Mouse (Mus musculus) erythroblast, embryonic 14.5 days (primary cell): ENCODE measurements around the gene Bcr. TPM values are rescaled to one million over a fixed set of nuclear protein-coding genes. Genes with fewer than 3 reads are reported as not detected.

Experiments
- H3K27me3 ChIP-seq: 2 replicates; pipeline ENCODE4 v1.6.1; 2012; ENCODE audit warnings: inconsistent platforms; ENCODE audit not compliant: control insufficient read depth
- H3K36me3 ChIP-seq: 2 replicates; pipeline ENCODE4 v1.6.1; 2012; ENCODE audit warnings: mild to moderate bottlenecking, inconsistent platforms; ENCODE audit not compliant: control insufficient read depth
- H3K4me1 ChIP-seq: 2 replicates; pipeline ENCODE4 v1.6.1; 2012; ENCODE audit warnings: inconsistent platforms; ENCODE audit not compliant: control insufficient read depth
- H3K4me3 ChIP-seq: replicated peaks from 2 replicates; pipeline ENCODE3; 2012; ENCODE audit warnings: moderate library complexity, mild to moderate bottlenecking, inconsistent platforms
- H3K9me3 ChIP-seq: 2 replicates; pipeline ENCODE4 v1.6.1; 2012; ENCODE audit warnings: low read length, inconsistent platforms, mixed read lengths; ENCODE audit not compliant: control insufficient read depth
- GATA1 ChIP-seq: IDR thresholded peaks from 2 replicates; pipeline ENCODE4 v1.6.1; 2012; ENCODE audit warnings: low read length, inconsistent platforms, mixed read lengths
- TAL1 ChIP-seq: IDR thresholded peaks from 3 replicates; pipeline ENCODE4 v1.6.1; 2012; ENCODE audit warnings: low read length, inconsistent platforms, mixed read lengths
- polyA plus RNA-seq: library from polyadenylated mRNA; stranded (reverse); fragments of >175 nt; gene quantifications from 2 replicates; pipeline ENCODE4 v1.2.3, GENCODE M21; 2012

Gene Bcr
- polyA plus RNA-seq, 1 experiment = 0.11 TPM

DNA sequence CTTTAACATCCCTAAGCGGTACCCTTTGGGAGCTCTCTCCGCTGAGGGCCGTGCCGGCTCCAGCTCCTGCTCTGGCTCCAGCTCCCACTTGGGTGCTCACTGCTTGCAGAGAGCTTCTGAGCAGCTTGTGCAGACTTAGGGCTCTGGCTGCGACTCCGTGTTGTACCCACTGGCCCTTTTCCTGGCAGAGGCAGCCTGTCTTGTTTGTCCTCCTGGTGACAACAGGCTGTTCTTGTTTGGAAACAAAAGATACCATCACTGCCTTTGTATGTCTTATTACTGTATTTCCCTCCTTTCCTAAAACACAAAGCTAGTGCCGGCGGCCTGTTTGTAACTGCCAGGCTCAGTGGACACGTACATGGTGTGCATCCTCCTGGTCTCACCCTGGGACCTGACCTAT lies 53.2 kb downstream of the Bcr start:
- Histone ChIP-seq H3K4me3 (no peak overlapping the region), H3K36me3 (no peaks in the 10 kb centered on the region), H3K27me3 (no peaks in the 10 kb centered on the region), H3K4me1 (no peaks in the 10 kb centered on the region), H3K9me3 (no peaks in the 10 kb centered on the region)
- TF ChIP-seq TAL1 (no peak), GATA1 (no peak)

DNA sequence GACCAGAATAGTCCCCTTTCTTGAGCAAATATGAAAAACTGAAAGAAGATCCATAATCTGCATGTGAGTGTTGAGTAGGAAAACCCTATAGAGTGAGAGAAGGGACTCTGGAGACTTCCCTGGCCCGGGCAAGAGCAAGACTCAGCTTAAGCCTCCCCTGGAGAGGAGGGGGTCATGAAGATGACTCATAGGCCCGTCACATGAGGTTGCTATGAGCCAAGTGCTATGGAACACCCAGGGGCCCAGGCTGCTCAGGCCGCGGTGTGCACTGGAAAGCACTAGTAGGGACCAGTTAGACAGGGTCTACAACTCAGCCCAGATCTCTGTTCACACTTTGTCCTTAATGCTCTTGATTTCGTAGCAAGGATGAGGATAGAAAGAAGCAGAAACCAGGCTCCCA lies 54.8 kb downstream of the Bcr start:
- TF ChIP-seq TAL1 (no peak), GATA1 (no peak)
- no peaks in the 10 kb centered on the region for H3K27me3 ChIP-seq
- no peaks in the 10 kb centered on the region for H3K4me1 ChIP-seq
- H3K9me3 ChIP-seq = no peaks in the 10 kb centered on the region
- no peak overlapping the region for H3K4me3 ChIP-seq
- H3K36me3 ChIP-seq = no peaks in the 10 kb centered on the region

DNA sequence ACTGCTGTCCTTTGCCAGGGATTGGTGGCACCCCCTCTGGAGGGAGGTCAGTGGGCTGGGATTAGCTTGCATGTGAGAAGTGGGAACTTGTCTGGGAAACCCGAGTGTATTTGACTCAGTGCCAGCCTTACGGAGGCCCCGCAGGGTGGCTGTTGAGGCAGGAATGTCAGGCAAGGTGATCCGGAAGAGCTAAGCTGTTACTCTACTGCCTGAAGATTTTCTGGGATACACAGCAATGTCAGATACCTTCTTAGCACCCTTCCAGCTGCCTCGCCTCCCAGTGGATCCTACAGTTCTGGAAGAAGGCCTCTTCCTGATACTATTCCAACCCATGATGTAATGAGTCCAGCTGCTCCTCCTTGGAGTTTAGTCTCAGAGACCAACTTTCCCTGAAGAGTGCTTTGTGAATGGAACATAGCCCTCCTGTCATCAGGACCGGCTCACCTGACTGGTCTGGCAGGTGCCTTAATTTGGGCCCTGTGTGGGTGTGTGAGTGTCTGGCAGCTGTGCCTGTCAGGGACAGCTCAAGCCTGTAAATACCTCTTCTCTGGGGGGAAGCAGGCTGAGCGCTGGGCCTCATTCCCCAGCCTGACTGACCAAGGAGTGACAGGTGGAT lies 56.6 kb downstream of the Bcr start:
- no peaks in the 10 kb centered on the region for H3K27me3 ChIP-seq
- TF ChIP-seq TAL1 = no peak
- TF ChIP-seq GATA1 = no peak
- H3K9me3 ChIP-seq = no peaks in the 10 kb centered on the region
- no peak overlapping the region for H3K4me3 ChIP-seq
- no peaks in the 10 kb centered on the region for H3K4me1 ChIP-seq
- H3K36me3 ChIP-seq = no peaks in the 10 kb centered on the region

DNA sequence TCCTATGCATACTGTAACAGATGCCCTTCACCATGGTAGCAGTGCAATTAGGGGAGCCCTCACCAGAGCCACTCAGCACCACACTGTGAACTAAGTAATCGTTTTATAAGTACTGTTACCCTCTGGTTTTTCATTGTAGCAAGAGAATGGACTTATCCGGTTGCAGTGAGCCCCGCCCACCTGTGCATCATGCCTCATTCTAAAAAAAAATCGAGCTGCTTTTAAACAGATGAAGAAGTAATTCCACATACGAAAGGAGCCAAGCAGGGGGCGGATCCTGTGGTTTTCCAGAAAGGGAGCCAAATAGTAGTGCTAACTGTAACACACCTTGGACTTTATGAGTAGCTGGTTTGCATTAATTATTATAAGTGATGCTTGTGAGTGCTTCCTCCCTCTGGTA lies 58.1 kb downstream of the Bcr start:
- Histone ChIP-seq H3K4me1 (no peaks in the 10 kb centered on the region), H3K9me3 (no peaks in the 10 kb centered on the region), H3K36me3 (no peaks in the 10 kb centered on the region), H3K27me3 (no peaks in the 10 kb centered on the region), H3K4me3 (no peak overlapping the region)
- TF ChIP-seq GATA1 = no peak
- no peak for TF ChIP-seq TAL1

DNA sequence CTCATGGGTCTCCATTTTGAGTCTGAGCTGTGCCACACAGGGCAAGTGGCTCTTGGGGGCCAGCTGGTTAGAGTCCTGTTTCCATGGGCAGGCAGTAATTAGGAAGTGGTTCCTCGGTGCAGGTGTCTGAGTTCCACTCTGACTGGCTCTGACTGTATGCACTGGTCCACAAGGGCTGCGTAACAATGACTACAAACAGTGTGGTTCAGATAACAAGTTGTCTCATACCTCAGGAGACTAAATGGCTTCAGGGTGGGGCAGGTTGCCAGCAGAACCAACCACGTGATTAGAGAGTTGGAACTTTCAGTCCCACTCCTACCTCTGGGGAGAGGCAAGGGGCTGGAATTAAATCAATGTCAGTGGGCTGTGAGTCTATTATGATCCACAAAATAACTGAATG lies 59.0 kb downstream of the Bcr start:
- Histone ChIP-seq H3K4me3 (no peak overlapping the region), H3K4me1 (no peaks in the 10 kb centered on the region), H3K36me3 (no peaks in the 10 kb centered on the region), H3K9me3 (no peaks in the 10 kb centered on the region), H3K27me3 (no peaks in the 10 kb centered on the region)
- no peak for TF ChIP-seq TAL1
- TF ChIP-seq GATA1 = no peak

DNA sequence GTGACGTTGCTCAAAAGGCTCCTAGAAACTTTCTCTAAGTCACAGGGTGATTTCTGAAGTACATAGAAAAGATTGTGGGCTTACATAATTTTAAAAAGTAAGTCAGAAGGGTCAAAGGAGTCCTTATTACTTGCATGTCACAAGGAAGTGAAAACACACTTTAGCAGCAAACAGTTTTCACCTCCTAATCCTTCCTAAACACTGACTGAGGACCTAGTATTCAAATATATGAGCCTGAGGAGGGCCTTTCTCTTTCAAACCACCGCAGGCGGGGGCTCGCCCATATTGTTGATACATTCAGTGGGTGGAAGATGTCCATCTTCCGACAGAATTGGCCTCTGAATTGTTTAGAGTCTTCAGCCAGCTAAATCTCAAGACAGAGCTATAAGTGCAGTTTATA lies 59.8 kb downstream of the Bcr start:
- TF ChIP-seq GATA1 (no peak), TAL1 (no peak)
- no peaks in the 10 kb centered on the region for H3K4me1 ChIP-seq
- no peaks in the 10 kb centered on the region for H3K9me3 ChIP-seq
- no peaks in the 10 kb centered on the region for H3K27me3 ChIP-seq
- H3K36me3 ChIP-seq = no peaks in the 10 kb centered on the region
- H3K4me3 ChIP-seq = no peak overlapping the region

DNA sequence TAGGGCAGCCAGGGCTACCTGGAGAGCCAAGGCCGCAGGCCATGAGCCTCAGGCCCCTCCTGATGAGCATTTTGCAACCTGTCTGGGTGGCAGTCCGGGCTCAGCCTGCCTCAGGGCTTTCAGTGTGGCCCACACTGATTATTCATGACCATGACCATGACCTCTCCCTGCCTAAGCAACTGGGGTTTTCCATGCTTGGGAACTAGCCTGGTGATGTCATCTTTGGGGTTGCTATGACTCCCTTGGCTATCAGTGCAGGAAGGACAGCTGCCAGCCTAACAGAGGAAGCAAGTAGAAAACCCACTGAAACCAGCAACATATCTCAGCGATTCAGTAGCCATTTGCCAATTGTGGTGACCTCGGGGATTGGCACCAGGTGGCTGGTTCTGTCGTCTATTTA lies 60.6 kb downstream of the Bcr start:
- TF ChIP-seq GATA1 (no peak), TAL1 (no peak)
- no peaks in the 10 kb centered on the region for H3K4me1 ChIP-seq
- H3K4me3 ChIP-seq = no peak overlapping the region
- no peaks in the 10 kb centered on the region for H3K27me3 ChIP-seq
- no peaks in the 10 kb centered on the region for H3K9me3 ChIP-seq
- no peaks in the 10 kb centered on the region for H3K36me3 ChIP-seq

DNA sequence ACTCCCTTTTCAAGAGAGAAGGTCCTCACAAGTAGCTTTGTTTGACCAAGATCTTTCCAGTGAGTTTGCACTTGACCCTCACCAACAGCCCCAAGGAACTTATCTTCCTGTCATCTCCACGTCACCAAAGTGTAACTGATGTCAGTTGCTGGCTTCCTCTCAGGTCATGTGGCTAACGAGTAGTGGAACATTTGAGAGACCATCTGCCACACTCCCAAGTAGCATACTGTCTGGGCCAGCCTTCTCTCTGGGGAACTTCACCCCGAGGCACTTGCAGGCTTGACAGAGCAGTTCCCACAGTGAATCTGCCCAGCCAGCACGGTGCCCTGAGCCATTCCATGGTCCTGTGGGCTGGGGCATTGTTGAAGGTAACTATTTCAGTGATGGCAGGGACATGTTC lies 65.2 kb downstream of the Bcr start:
- no peaks in the 10 kb centered on the region for H3K9me3 ChIP-seq
- TF ChIP-seq GATA1 = no peak
- TF ChIP-seq TAL1 = no peak
- no peaks in the 10 kb centered on the region; the same call in 1 of the 2 replicates for H3K36me3 ChIP-seq
- H3K4me3 ChIP-seq = no peak overlapping the region
- H3K4me1 ChIP-seq = no peaks in the 10 kb centered on the region
- no peaks in the 10 kb centered on the region for H3K27me3 ChIP-seq

DNA sequence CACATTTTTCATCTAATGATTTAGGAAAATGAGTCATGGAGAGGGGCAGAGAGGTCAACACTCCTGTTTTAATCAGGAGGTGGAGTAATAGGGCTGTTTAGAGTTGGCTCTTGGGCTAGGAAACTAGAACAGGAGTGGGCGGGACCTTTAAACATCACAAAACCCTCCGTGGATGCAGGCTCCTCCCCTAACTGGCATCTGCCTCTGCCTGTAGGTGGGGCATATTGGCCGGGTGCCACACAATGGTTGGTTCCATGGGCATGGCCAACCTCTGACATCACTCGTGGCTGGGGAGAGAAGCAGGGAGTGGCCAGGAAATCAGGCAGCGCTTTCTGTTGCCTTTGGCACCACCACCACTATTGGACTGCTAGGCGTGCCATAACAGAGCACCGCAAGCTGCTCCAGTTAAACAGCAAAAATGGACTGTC lies 68.9 kb downstream of the Bcr start:
- H3K36me3 ChIP-seq = no peaks in the 10 kb centered on the region; the same call in 1 of the 2 replicates
- H3K9me3 ChIP-seq = no peaks in the 10 kb centered on the region
- no peak overlapping the region for H3K4me3 ChIP-seq
- TF ChIP-seq TAL1 (no peak), GATA1 (no peak)
- H3K4me1 ChIP-seq = no peaks in the 10 kb centered on the region
- no peaks in the 10 kb centered on the region for H3K27me3 ChIP-seq

DNA sequence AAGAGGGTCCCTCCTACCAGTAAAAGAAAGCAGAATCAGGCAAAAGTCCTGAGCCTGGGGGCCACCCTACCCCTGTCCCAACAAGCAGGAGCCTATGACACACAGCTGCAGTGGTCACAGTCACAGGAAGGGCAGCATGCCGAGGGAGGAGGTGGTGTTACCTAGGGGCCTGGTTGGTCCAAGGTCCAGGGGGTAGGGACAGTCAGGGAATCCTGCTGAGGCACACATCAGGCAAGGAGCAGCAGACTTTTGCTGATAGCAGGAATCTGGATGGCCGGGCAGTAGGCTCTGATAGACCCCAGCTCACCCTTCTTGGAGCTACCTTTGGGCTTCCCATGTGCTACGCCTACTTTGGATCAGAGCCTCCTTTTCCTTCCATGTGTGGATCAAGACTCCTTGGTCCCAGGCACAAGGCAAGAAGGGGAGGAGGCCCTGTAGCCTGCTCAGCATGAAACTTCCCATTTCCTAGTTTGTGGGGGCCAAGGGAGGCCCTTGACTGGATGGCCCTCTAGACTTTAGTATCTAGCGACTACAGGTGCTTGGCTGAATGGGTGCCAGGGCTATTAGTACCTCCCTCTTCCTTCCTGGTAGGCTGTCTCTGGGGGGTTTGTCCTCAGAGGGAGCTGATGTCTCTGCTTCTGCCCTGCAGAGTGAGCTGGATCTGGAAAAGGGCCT lies 70.1 kb downstream of the Bcr start:
- Histone ChIP-seq H3K36me3 (no peaks in the 10 kb centered on the region; the same call in 1 of the 2 replicates), H3K4me3 (no peak overlapping the region), H3K4me1 (no peaks in the 10 kb centered on the region), H3K9me3 (no peaks in the 10 kb centered on the region), H3K27me3 (no peaks in the 10 kb centered on the region)
- TF ChIP-seq TAL1 (no peak), GATA1 (no peak)
